Mouse (Mus musculus): Measurements from ENCODE around the gene Hyal1. TPM values are rescaled to one million over a fixed set of nuclear protein-coding genes. Genes with fewer than 3 reads are reported as not detected.
"Not testable (repeated sequence)": the region's sequence is repeated elsewhere in the genome, so short reads cannot be mapped to it uniquely, and the experiment has no call there.

The Hyal1 gene
- polyA plus RNA-seq, 1 experiment from 2014 or later = 5.5 TPM

DNA sequence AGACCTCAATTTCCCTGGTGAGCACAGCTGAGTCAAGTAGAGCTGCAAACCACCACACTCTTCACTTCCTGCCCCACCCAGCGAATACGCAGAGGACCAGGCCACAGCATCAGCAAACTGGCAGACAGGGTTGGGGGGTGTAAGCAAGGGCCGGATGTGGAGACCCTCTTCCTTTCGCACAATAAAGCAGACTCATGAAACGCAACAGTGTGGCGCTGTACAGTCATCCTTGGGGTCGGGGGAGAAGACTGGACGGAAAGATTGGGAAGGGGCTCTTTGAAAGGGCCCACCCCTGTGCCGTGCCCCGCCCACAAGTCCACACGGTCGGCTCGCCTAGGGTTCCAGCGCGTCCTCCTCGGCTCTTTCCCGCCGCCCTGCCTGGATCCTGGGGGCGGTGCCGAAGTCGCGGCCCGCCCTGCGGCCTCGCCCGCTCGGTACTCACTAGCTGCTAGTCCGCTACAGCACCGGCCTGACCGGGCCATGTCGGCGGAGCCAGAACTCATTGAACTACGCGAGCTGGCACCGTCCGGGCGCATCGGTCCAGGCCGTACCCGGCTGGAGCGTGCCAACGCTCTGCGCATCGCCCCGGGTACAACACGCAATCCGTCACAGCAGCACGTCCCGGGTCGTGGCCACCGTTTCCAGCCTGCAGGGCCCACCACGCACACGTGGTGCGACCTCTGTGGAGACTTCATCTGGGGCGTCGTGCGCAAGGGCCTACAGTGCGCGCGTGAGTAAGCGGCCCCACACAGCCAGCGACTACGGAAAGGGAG is 25.4 kb upstream of the Hyal1 start, which contains the start of gene Rassf1:
TSS of gene Rassf1 (plus strand) at position 439 of the 773 bp plus-strand sequence.
- peak; percentile 33; the same call in 1 of the 2 replicates for ATAC-seq (ENCODE audit: insufficient number of reproducible peaks, low FRiP score)
- peak within 1 kb of the TSS; percentile 56 for H3K4me3 ChIP-seq
- H3K27ac ChIP-seq (ENCODE audit: poor library complexity, severe bottlenecking) = peak within 1 kb of the TSS; percentile 14; the same call in 1 of the 2 replicates
- peak within 1 kb of the TSS; percentile 94 for H3K4me2 ChIP-seq
- peaks cover 31% of the 10 kb centered on the region for H3K27me3 ChIP-seq (replicated peaks)
- peaks cover under 1% of the 10 kb centered on the region; the same call in 1 of the 2 replicates for H3K36me3 ChIP-seq
- 1% methylated on average over 63 of the region's 63 CpGs for WGBS
- H3K9ac ChIP-seq = peak within 1 kb of the TSS; percentile 81
- H3K9me3 ChIP-seq (replicated peaks) = no peaks in the 10 kb centered on the region
- peaks cover 55% of the 10 kb centered on the region for H3K4me1 ChIP-seq (replicated peaks)

GRCm38 (mm10) chr9:107551890-107552355 is 24.8 kb upstream of the Hyal1 start:
- Histone ChIP-seq H3K9me3 (replicated peaks) (no peaks in the 10 kb centered on the region), H3K4me1 (replicated peaks) (peaks cover 57% of the 10 kb centered on the region), H3K9ac (peak overlapping the region; percentile 81), H3K27ac (ENCODE audit: poor library complexity, severe bottlenecking) (0 out of 2 replicates have a peak overlapping the region, but pooled peaks have one; percentile 14), H3K36me3 (peaks cover 7% of the 10 kb centered on the region), H3K4me2 (peak overlapping the region; percentile 94), H3K4me3 (peak overlapping the region; percentile 56), H3K27me3 (replicated peaks) (peaks cover 31% of the 10 kb centered on the region)
- ATAC-seq (ENCODE audit: insufficient number of reproducible peaks, low FRiP score) = no peak
- whole genome bisulfite sequencing = 12% methylated on average over 8 of the region's 8 CpGs

- WGBS = 75% methylated on average over 5 of the region's 5 CpGs
- H3K4me1 ChIP-seq (replicated peaks) = peaks cover 56% of the 10 kb centered on the region
- H3K27me3 ChIP-seq (replicated peaks) = peaks cover 29% of the 10 kb centered on the region
- H3K4me2 ChIP-seq = peak overlapping the region; percentile 94
- H3K4me3 ChIP-seq = 0 out of 2 replicates have a peak overlapping the region, but pooled peaks have one; percentile 56
- no peaks in the 10 kb centered on the region for H3K9me3 ChIP-seq (replicated peaks)
- no peak overlapping the region for H3K27ac ChIP-seq (ENCODE audit: poor library complexity, severe bottlenecking)
- H3K36me3 ChIP-seq = peaks cover 16% of the 10 kb centered on the region
- no peak for ATAC-seq (ENCODE audit: insufficient number of reproducible peaks, low FRiP score)
- no peak overlapping the region for H3K9ac ChIP-seq
Observed at GRCm38 (mm10) chr9:107552690-107553393, 23.9 kb upstream of the Hyal1 start.

- no peaks in the 10 kb centered on the region for H3K9me3 ChIP-seq (replicated peaks)
- peak overlapping the region; percentile 94 for H3K4me2 ChIP-seq
- H3K9ac ChIP-seq = peak overlapping the region; percentile 83
- H3K27me3 ChIP-seq (replicated peaks) = peaks cover 20% of the 10 kb centered on the region
- H3K4me1 ChIP-seq (replicated peaks) = peaks cover 56% of the 10 kb centered on the region
- H3K36me3 ChIP-seq = peaks cover 25% of the 10 kb centered on the region
- peak overlapping the region; percentile 77 for H3K4me3 ChIP-seq
- ATAC-seq (ENCODE audit: insufficient number of reproducible peaks, low FRiP score) = peak; percentile 34
- 7% methylated on average over 37 of the region's 37 CpGs for WGBS
- H3K27ac ChIP-seq (ENCODE audit: poor library complexity, severe bottlenecking) = peak overlapping the region; percentile 96
Observed at GRCm38 (mm10) chr9:107553541-107554318, 23.0 kb upstream of the Hyal1 start.

GRCm38 (mm10) chr9:107554319-107554825 is 22.4 kb upstream of the Hyal1 start:
- Histone ChIP-seq H3K4me2 (peak overlapping the region; percentile 94), H3K4me3 (peak overlapping the region; percentile 77), H3K4me1 (replicated peaks) (peaks cover 56% of the 10 kb centered on the region), H3K9me3 (replicated peaks) (no peaks in the 10 kb centered on the region), H3K27ac (ENCODE audit: poor library complexity, severe bottlenecking) (peak overlapping the region; percentile 96), H3K9ac (peak overlapping the region; percentile 92), H3K36me3 (peaks cover 31% of the 10 kb centered on the region), H3K27me3 (replicated peaks) (peaks cover 14% of the 10 kb centered on the region)
- ATAC-seq (ENCODE audit: insufficient number of reproducible peaks, low FRiP score) = peak; percentile 93
- WGBS = under 1% methylated on average over 53 of the region's 53 CpGs

DNA sequence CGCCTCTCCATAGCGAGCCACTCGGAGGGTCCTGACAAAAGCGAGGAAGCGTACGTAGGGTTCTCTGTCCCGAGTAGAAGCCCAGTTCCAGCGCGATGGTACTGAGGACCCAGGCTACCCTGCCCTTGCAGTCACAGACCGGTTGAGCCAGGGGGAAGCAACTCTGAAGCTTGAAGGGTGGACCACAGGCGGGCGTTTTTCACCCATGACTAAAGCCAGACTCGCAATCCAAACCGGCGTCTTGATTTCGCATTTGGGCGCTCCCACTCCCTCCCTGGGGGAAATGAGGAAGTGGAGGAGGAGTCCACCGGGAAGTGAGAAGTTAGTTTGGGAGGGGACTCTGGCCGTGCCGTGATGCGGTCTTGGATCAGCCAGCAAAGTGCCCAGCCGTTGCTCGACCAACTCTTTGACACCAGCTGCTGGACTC is 21.7 kb upstream of the Hyal1 start:
- Histone ChIP-seq H3K36me3 (peaks cover 38% of the 10 kb centered on the region), H3K4me1 (replicated peaks) (peaks cover 56% of the 10 kb centered on the region), H3K4me2 (peak overlapping the region; percentile 94), H3K27me3 (replicated peaks) (peaks cover 7% of the 10 kb centered on the region), H3K9me3 (replicated peaks) (no peaks in the 10 kb centered on the region), H3K27ac (ENCODE audit: poor library complexity, severe bottlenecking) (peak overlapping the region; percentile 96), H3K4me3 (peak overlapping the region; percentile 77), H3K9ac (peak overlapping the region; percentile 92)
- peak; percentile 20 for ATAC-seq (ENCODE audit: insufficient number of reproducible peaks, low FRiP score)
- WGBS = 0% methylated on average over 23 of the region's 23 CpGs

- Histone ChIP-seq H3K4me3 (peak overlapping the region; percentile 77), H3K27ac (ENCODE audit: poor library complexity, severe bottlenecking) (peak overlapping the region; percentile 96), H3K4me2 (peak overlapping the region; percentile 94), H3K36me3 (peaks cover 44% of the 10 kb centered on the region), H3K9me3 (replicated peaks) (no peaks in the 10 kb centered on the region), H3K4me1 (replicated peaks) (peaks cover 54% of the 10 kb centered on the region), H3K27me3 (replicated peaks) (peaks cover under 1% of the 10 kb centered on the region), H3K9ac (peak overlapping the region; percentile 92)
- WGBS = 27% methylated on average over 2 of the region's 2 CpGs
- ATAC-seq (ENCODE audit: insufficient number of reproducible peaks, low FRiP score) = no peak
Observed at GRCm38 (mm10) chr9:107555701-107556100, 21.0 kb upstream of the Hyal1 start.

DNA sequence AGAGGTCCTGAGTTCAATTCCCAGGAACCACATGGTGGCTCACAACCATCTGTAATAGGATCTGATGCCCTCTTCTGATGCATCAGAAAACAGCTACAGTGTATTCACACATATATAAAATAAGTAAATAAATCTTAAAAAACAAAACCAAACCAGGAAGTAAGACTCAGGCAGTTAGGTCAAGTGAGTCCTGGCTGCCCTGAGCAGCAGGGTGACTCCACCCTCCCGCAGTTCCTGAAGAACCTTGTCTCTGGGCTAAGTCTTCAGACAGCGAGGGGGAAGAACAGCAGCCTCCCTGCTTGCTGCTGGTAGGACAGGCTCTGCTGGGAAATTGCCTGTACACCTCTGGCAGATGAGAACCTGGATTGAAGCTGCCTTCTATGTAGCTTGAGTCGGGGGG is 20.4 kb upstream of the Hyal1 start:
- Histone ChIP-seq H3K27ac (ENCODE audit: poor library complexity, severe bottlenecking) (peak overlapping the region; percentile 96; the same call in 1 of the 2 replicates), H3K27me3 (replicated peaks) (no peaks in the 10 kb centered on the region), H3K4me1 (replicated peaks) (peaks cover 47% of the 10 kb centered on the region), H3K9me3 (replicated peaks) (no peaks in the 10 kb centered on the region), H3K4me2 (peak overlapping the region; percentile 94), H3K36me3 (peaks cover 51% of the 10 kb centered on the region), H3K4me3 (peak overlapping the region; percentile 77), H3K9ac (peak overlapping the region; percentile 92)
- WGBS = 60% methylated on average over 3 of the region's 3 CpGs
- no peak for ATAC-seq (ENCODE audit: insufficient number of reproducible peaks, low FRiP score)

DNA sequence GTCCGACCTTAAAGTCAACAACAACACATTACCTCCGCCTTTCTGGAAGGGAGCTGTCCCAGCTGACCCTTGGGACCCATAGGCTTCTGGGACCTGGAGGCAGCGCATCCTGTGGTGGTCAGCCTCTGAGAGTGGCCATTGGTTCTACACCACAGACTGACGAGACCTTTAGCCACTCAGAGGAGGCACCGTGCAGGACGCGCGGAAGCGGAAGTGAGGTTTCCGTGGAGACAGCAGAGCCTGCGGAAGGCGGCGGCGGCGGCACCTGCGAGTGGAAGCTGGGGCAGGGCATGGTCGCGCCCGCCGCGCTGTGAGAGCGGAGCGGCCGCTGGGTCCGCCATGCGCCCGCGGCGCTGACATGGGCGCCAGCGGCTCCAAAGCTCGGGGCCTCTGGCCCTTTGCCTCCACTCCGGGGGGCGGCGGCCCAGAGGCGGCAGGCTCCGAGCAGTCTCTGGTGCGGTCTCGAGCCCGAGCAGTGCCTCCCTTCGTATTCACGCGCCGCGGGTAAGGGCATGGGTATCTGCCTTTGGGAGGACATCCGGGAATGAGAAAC is 13.6 kb upstream of the Hyal1 start, which contains the start of gene Tusc2:
TSS of gene Tusc2 (plus strand) at position 227 of the 553 bp plus-strand sequence.
- Histone ChIP-seq H3K4me3 (peak within 1 kb of the TSS; percentile 98), H3K4me1 (replicated peaks) (peaks cover 42% of the 10 kb centered on the region), H3K9me3 (replicated peaks) (no peaks in the 10 kb centered on the region), H3K9ac (peak within 1 kb of the TSS; percentile 91), H3K4me2 (peak within 1 kb of the TSS; percentile 91), H3K27ac (ENCODE audit: poor library complexity, severe bottlenecking) (peak within 1 kb of the TSS; percentile 78), H3K36me3 (peaks cover 54% of the 10 kb centered on the region), H3K27me3 (replicated peaks) (no peaks in the 10 kb centered on the region)
- ATAC-seq (ENCODE audit: insufficient number of reproducible peaks, low FRiP score) = peak; percentile 93
- under 1% methylated on average over 46 of the region's 46 CpGs for WGBS

- not testable (repeated sequence) for H3K9me3 ChIP-seq (replicated peaks); H3K27me3 ChIP-seq (replicated peaks); ATAC-seq (ENCODE audit: insufficient number of reproducible peaks, low FRiP score)
- peak overlapping the region; percentile 37; the same call in 1 of the 2 replicates for H3K4me2 ChIP-seq
- peak overlapping the region; percentile 32; the same call in 1 of the 2 replicates for H3K9ac ChIP-seq
- 0 out of 2 replicates have a peak overlapping the region, but pooled peaks have one; percentile 4 for H3K4me3 ChIP-seq
- WGBS = 44% methylated on average over 5 of the region's 5 CpGs
- peaks cover 34% of the 10 kb centered on the region for H3K36me3 ChIP-seq
- 0 out of 2 replicates have a peak overlapping the region, but pooled peaks have one; percentile 52 for H3K27ac ChIP-seq (ENCODE audit: poor library complexity, severe bottlenecking)
- H3K4me1 ChIP-seq (replicated peaks) = peaks cover 50% of the 10 kb centered on the region
Observed at GRCm38 (mm10) chr9:107565556-107565955, 11.2 kb upstream of the Hyal1 start.

Data from heart, embryonic 12.5 days (tissue).